Mouse (Mus musculus) embryo, embryonic 9.5 days (tissue): ENCODE data around the gene Riiad1.

Source experiments
- DNase-seq: peaks from one replicate; pipeline ENCODE4 v3.0.0-alpha.2; 2017; ENCODE audit errors: extremely low spot score

The Riiad1 gene

DNA sequence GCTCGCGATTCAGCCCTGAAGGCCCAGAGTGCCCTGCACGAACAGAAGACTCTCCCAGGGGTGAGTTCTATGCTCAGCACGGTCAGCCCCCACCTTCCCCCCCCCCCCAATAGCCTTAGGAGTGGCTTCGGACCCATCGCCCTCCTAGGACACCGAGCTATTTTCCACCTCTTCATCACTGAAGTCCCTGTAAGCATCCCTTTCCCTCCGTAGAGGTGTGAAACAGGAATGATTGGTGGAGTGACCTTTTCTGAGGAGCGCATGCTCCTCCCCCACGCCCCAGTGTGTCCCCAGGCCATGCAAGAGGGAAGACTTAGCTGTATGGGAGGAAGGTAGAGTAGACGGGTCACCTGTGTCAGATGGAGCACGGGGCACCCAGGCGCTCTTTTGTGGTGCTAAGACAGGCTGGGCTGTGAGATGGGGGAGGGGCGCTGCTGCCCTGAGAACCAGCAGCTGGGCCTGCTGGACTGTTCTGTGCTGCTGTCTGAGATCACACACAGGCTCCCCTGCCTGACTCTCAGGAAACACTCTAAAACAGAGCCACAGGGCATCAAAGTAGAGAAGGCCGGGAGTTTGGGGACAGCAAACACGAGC lies at the start of gene Riiad1:
TSS of gene Riiad1 (minus strand) at position 51 of the 594 bp plus-strand sequence.
- no peak for DNase-seq

DNA sequence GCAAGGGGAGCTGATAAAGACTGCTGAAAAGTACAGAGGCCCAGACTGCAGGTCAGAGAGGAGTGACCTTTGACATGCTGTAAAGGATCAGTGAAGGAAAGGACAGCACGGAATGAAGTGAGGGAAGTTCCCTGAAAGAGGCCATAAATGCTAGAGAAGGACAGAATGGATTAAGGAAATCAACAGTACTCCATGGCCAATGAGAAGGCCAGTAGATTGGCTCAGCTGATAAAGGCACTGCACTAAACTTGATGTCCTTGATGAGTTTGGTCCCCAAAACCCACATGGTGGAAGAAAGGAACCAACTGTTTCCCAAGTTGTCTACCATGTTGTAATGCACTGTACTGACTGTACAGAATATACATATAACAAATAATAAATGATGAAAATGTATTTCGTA lies 46.6 kb upstream of the Riiad1 start:
- no peak for DNase-seq

DNA sequence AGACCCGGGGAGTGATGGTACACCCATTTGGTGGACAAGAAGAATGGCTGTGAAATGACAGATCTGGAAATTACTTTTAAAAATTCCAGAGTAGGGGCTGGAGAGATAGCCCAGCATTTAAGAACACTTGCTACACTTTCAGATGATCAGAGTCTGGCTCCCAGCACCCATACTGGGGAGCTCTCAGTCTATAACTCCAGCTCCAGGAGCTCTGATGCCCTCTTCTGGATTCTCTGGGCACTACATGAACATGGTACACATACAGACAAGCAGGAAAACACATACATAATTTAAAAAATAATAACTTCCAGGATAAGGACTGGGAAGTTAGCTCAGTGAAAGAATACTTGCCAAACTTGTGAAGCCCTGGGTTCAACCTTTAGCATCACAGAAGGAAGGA lies 26.5 kb upstream of the Riiad1 start:
- no peak for DNase-seq

DNA sequence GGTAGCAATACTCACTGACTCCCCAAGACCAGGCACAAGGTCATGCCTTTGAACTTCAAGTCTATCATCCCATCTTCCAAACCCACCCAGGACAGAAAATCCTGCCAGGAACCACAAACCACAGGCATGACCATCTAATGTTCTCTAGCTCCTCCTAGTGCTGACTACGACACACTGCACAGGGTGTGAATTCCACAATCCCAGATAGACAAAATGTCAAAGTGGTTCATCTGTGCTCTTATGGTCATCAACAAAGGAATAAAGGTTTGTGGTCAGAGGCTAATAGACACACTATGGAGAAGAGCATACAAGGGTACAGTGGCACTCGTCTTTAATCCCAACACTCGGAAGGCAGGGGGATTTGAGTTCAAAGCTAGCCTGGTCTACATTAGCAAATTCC lies 22.1 kb upstream of the Riiad1 start:
- DNase-seq: peak; percentile 27

DNA sequence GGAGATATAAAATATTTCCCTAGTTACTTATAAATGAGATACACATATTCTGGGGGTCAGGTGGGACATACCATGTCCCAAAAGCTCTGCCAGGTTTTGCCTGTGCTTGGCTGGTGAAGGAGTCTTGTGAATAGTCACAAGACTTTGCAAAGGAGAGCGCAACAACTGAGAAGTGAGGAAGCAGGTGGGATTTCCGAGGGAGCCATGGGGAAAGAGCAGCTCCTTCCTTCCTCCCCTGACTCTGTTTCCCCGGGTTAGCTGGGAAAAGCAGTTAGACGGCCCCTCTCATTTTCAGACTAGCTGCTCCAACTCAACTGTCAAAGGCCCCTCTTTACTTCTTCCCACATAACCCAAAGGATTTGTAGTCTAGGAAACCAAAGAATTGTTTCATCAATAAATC lies 17.0 kb upstream of the Riiad1 start:
- DNase-seq: no peak

DNA sequence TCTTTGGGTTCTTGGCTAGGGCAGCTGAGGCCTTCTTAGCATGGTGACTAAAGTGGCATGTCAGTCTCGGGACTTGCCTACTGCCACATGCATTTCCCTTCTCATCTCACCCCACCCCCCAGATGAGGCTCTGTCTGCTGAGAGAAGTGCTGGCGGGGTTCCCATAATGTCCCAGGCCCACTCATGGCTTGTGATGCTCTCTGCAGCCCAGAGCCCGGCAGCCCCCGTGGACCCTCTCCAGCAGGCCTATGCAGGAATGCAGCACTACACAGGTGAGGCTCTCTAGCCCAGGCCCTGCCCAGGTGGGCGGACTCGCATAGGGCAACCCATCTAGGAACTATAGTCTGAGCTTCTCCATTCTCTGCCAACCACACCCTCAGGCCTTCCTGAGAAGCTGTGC lies 7.4 kb upstream of the Riiad1 start:
- DNase-seq: no peak

DNA sequence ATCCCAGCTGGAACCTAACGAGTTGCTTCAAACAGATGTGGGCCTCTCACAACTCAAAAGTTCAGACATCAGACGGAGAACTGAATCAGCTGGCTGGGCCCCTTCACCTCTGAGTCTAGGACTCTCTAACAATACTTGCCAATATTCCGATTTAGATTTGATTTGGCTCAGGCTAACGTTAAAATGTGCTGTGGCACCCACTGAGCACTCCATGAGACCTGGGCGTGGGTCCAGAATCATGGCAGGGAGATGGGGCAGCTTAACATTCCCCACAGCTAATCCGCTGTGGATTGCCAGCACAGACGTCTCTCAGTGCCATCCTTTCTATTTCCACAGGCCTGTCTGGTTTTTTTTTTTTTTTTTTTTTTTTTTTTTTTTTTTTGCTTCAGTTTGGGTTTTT lies 5.8 kb upstream of the Riiad1 start:
- no peak for DNase-seq

DNA sequence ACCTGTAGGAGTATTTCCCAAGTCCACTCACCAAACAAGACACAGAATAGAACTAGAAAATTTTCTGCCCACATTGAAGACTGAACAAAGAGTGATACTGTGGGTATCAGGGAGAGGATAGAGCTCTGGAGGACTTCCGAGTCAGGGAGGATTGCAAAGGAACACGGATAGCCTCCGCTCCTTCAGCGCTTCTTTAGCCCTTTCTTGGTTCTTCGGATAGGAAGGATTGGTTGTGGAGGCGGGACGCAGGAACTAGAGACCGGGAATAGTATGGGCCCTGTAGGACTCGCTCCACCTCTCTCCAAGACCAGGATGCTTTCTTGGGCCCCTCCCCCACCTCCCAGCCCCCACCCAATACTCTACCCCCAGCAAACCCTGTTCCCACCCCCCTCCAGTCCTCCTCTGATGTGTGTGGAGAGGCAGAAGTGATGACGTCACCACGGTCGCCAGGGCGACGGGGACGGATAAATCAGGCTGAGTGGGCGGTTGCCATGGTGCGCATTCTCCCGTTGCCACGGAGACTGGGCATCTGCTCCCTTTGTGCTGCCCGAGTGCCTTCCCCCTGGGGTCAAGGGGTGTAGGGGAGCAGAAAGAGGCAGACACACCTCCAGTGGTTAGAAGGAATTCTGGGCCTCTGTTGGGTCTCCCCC lies 3.8 kb upstream of the Riiad1 start:
- DNase-seq: peak; percentile 86

DNA sequence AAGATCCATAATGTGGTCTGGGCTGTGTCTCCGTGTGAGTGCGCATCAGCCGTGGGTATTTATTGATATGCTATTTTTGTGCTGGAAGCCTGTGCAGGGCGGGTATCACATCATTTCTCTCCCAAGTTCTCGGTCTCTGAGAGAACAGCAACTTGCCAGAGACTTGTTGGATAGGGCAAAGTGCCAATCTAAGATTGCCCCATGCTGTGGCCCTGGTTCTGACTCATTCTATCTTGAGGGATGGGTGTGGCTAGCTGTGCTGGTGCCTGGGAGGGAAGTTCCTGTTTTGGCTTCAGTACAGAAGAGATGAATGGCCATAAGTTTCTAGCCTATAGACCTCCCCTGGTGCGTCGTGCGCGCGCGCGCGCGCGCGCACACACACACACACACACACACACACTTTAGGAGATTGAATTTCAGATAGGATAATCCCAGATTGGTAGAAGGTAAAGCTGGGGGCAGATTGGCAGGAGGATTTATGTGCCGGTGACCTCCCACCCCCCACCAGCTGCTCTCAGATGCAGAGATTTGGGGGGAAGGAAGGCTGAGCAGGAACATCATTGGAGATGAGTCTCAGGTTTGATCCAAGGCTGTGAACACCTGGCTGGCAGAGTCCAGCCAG lies 2.7 kb upstream of the Riiad1 start:
- DNase-seq: no peak

DNA sequence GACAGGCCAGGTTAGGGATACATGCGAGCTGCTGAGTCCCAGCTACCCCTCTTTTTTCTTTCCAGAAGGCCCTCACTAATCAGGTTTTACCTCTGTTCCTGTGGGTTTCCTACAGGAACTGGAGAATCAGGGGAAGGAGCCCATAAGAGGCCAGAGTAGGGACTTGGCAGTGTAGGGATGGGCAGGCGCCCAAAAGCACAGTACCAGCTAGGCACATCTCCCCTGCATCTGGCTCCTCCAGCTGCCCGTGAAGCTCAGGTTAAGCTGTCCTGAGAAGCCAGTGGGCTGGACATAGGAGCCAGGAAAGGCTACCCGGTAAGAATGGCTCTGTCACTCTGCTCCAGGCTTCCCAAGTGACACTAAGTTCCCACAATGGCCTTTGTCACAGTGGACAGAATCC lies 1.3 kb upstream of the Riiad1 start:
- DNase-seq: no peak

DNA sequence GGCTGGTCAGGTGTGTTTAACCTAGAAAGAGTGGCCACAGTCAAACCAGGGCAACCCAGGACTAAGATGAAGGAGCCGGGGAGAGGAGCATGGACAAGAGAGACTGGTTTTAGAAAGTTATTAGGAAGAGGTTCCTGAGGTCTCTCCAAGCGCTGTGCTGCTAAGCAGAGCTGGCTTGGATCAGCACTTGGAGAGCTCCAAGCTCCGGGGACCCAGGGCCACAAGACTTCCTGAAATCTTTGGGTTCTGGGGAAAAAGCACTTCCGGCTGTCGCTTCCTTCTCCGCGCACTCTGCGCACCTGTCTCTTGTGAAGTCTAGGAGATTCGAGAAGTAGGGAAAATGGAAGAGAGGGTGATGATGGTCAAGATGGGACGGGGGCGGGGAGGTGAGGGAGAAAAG lies 577 bp downstream of the Riiad1 start:
- DNase-seq: no peak

DNA sequence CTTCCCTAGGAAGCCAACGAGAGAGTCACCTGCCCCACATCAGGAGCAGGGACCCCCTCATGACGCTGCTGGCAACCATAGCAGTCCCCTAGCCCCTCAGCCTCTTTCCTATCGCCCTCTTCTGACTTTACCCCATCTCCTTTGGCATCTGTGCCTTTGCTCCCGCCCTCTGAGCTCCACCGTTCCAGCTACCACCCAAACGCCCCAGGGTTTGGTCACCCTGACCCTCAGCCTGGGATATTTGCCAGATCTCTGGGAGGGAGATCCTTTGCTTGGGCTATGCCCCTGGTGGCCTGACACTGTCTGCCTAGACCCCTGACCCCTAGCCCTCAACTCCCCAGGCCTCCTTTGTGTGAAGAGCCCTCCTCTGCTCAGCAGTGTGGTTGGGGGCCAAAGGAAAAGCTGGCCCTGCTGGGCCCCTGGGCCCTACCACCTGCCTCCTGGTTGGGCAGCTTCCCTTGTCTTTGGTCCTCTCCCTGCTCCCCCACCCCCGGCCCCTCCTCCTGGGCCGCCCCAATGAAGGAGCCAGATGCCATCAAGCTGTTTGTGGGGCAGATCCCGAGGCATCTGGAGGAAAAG lies 1.5 kb downstream of the Riiad1 start:
- no peak for DNase-seq

DNA sequence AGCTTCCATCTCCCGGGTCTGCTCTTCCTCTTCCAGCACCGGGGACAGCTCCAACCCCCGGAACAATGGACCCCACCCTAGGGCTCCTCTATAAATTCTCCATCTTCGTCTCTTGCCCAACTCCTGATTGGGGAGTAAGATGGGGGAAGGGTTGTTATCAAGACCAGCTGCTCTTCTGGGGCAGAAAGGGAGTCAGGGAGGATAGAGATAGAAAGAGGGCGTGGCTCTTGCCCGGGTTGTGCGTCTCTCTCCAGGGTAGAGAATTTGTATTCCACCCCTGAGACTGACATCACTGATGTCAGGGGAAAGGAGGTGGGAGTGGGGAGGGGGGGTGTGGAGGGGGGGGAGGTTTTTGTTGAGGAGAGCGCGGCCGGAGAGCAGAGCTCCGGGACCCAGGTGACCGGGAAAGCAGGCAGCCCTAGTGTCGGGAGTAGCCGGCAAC lies 2.1 kb downstream of the Riiad1 start, which contains the start of gene Celf3:
TSS of gene Celf3 (plus strand) at position 315 of the 442 bp plus-strand sequence.
- peak; percentile 68 for DNase-seq

DNA sequence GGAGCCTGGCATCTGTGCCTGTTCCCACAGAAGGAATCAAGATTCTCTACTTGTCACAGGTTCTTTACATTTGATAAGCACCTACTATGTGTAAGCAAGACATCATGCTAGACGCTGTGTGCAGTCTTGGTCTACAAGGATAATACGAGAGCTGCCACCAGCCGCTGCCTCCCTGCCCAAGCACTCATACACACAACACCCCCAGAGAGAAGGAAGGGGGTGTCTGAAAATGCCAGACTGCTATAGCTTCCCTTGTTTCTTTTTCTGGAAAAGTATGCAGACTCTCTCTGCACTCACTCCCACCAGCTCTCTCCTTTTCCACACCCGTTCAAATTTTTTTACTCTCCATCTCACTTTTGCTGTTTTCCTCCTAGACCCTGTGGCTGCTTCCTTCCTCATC lies 2.7 kb downstream of the Riiad1 start:
- DNase-seq: no peak

DNA sequence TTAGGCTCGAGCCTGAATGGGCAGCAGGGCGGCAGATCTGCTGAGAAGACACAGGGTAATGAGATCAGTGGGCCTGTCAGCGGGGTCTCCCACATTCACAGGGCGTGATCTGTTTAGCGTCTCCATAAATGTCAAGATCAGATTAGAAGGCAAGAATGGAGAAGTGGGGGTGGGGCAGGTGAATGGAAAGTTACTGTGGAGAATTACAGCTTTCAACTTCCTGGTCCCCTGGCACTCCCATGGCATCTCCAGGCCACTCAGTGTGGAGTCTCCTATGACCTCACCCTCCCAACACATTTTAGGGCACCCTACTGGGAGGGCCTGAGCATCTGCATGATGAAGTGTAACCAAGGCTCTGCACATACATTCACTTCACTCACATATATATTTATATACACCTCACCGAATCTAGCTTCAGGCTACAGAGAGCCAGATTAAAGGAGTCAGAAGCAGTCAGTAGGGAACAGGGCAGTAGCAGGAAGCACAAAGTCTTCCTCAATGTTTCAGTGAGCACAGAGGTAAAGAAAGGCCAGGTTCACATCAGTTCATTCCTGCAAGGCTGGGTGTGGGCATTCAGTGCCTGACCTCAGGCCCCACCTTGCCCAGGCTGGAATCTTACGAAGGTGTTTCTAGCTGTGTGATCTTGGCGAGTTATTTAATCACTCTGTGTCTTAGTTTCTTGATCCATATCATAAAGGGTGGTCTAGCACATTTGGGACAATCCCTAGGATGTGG lies 3.7 kb downstream of the Riiad1 start:
- DNase-seq: no peak

DNA sequence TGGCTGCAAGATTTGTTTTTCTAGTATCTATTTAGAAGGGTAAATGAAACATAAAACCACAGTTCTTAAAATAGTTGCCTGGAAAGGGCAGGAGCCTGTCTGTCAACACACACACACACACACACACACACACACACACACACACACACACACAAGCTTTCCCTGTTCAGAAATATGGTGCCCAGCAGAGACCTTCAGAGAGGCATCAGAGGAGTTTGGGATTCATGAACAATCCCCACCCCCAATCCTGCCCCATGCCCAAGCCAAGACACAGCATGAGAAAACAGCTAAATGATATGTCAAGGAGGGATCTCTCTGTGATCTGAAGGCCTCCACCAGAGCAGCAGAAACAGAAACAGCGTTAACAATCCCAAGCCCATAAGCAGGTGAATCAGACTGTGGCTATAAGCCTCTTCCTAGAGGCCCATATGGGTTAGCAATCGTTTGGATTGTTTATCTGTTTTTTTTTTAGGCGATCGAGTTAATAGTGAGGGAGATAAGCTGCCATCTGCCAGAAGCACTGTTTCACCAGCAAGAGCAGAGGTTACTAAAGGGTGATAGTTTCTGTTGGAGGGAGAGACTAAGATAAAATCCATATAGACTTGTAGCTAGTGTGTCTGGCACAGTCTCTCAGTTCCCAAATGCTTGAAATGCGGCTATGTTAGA lies 6.4 kb downstream of the Riiad1 start:
- no peak for DNase-seq

DNA sequence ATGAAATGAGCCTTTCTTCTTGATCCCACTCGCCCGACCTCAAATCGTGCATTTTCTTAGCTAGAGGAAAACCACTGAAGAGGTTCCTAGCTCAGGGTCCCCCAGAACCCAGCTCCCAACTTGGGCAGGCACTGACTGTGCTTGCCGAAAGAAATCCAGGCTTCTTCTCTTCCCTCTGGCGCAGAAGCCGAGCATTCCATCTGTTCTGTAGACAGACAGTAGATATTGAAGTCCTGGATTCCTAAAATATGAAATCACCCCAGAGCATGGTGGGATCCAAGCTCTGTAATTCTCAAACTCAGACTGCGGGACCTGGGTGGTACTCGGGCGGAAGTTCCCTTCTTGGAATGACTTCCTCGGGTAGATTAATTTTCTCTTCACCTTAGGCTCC lies 7.0 kb downstream of the Riiad1 start:
- no peak for DNase-seq

DNA sequence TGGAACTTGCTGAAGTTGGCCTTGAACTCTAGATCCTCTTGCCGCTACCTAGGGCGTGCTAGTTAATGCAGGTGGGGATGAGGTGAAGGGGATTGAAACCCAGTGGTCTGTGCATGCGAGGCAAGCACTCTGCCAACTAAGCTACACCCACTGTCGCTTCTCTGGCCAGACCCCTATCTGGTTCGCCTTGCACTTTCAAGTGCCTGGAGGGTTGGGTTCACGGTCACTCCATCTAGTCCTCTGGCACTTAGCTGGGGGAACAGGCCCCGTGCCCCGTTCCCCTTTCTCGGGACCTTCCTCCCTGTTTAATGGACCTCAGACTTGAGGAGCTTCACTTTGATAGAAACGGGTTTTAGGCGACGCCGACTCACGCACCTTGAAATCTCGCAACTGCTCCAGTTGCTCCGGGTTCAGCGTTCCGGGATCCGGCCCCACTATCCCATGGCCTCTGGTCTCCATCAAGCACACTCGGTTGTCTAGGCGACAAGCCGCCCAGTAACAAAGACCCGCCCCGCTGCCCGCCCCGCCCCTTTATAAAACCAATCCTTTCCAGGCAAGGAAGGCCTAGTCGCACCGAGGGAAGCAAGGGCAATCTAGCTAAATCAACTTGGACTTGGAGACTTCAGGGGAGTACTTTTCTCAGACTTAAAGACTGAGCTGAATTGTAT lies 7.6 kb downstream of the Riiad1 start:
- peak; percentile 80 for DNase-seq

DNA sequence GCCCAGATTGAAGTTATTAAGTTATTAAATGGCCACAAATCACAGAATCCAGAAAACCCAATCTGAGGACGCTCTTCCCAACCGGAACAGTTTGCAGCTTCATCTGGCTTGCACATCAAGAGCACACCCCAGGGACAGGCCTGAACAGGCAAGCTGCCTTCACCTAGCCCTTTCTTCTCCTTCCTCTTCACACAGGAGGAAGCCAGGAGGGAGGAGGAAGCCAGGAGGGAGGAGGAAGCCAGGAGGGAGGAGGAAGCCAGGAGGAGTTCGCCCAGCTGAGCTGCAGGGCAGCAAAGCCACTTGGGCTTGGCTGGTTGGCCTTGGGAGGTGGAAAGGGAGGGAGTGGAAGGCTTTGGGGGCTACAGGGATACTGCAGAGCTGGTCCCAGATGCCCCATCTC lies 11.2 kb downstream of the Riiad1 start:
- DNase-seq: no peak

DNA sequence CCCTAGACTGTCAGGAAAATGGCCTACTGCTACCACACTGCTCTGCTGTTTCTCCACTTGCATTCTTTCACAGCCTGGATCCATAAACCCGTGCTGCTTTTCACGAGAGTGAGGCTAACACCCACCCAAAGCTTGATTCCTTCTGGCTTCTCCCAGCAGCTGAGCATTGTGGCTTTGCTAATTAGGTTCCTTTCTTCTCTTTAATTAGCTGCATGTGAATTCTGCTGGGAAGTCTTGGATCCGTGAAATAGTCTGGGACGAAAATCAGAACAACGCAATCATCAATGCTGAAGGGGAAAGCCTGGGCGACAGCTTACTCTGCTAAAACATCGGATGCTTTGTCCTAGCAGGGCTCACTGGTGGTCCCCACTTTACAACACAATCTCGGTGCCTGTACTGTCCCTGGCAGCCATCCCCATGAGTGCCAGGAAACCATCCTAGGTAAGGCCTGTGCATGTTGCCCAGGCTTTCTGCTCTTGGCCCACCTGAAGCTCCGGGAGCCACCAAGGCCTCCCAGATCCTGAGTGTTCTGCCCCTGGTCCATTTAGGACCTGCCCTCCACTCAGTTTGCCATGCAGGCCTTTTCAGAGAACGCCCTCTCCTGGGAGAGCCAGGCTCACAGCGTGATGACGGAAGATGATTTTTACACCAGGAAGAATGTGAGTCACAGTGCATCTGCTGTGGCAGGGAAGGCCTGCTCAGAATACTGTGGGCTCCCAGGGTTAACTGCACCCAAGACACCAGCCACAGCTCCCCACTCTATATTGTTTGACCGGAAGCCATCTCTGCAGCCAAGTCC lies 14.3 kb downstream of the Riiad1 start:
- no peak for DNase-seq
